Mouse (Mus musculus) cerebellum, postnatal 10 days (tissue): ENCODE measurements around the gene Rfx4.

Source experiments
- DNase-seq, 2 experiments: peaks; one replicate each; pipeline ENCODE4 v3.0.0; 2021; ENCODE audit warnings: mixed read lengths in 2 of 2

Rfx4 gene

DNA sequence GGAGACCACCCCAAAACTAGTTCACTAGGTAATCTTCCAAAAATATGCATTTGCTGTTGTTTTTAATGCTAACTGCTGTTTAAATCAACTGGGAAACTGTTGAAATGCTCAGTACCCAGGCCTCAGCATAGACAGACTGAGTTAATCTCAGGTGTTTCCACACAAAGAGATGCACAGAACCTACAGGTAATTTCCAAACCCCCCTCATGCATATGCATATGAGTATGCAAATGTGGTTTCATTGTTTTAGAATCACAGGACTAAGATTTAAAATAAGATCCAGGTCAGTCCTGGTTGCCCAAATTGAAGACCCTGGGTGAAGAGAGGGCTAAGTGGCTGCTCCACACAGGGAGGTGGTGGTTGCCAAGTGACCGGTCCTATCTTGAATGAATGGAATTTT, 157.3 kb downstream of the Rfx4 start:
- no peak for DNase-seq

GRCm38 (mm10) chr10:84915476-84915875, 159.6 kb downstream of the Rfx4 start:
- no peak for DNase-seq

DNA sequence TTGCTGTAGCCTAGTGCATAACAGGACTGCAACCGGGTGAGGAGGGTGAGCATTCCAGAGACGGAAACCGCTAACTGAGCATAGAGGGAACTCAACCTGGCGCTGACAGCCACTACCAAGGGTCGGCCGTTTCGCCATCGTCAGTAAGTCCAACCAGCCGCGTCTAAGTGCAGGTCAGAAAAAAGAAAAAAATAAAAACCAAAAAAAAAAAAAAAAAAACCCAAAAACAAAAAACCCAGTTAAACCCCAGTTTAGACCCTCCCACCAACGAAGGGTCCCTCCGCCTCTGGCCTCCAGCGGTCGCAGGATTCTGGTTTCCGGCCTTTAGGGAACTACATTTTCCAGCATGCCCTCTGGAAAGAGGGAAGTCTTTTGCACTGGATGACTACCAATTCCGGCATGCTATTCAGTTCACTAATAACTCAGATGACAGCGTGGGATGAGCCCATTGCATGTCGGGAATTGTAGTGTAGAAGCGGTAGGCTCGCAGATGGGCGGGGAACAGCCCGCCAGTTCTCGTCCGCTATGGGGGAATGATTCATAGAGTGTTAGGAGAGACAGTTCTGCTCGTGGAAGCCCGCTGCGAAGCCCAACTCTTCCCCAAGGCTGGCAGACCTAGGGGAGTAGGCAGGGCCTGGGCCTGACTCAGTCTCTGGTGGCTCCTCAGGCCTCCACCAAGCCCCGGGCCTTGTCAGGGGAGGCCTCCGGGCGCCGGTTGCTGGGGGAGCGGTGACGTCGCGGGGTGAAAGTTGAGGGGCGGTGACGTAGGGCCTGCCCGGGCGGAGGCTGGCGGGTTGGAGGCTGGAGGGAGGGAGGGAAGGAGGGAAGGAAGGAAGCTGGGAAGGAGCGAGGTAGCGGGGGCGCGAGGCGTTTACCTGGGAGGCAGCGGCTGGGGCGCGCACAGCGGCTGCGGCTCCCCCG, 161.2 kb downstream of the Rfx4 start, which contains the start of gene Ric8b:
Ric8b (plus strand) TSS at position 807 of the 921 bp plus-strand sequence.
- DNase-seq, result peak; percentile 99

GRCm38 (mm10) chr10:84917731-84918095, 161.9 kb downstream of the Rfx4 start:
- DNase-seq, result peak; percentile 83 to 84

GRCm38 (mm10) chr10:84926336-84926735, 170.5 kb downstream of the Rfx4 start:
- no peak for DNase-seq

GRCm38 (mm10) chr10:84926885-84927284, 171.0 kb downstream of the Rfx4 start:
- DNase-seq, result no peak

DNA sequence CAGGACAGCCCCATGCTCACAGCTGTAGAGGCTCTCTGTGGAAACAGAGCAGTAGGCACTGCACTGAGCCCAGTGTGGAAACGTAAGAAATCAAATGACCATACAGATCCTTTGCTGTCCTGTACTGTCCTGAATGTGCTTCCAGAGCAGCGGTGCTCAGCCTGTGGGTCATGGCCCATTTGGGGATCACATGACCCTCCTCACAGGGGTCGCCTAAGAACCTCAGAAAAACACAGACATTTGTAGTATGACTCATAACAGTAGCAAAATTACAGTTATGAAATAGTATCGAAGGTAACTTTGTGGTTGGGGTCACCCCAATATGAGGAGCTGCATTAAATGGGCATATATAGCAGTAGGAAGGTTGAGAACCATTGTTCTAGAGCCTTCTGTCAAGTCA, 172.6 kb downstream of the Rfx4 start:
- DNase-seq, result no peak

DNA sequence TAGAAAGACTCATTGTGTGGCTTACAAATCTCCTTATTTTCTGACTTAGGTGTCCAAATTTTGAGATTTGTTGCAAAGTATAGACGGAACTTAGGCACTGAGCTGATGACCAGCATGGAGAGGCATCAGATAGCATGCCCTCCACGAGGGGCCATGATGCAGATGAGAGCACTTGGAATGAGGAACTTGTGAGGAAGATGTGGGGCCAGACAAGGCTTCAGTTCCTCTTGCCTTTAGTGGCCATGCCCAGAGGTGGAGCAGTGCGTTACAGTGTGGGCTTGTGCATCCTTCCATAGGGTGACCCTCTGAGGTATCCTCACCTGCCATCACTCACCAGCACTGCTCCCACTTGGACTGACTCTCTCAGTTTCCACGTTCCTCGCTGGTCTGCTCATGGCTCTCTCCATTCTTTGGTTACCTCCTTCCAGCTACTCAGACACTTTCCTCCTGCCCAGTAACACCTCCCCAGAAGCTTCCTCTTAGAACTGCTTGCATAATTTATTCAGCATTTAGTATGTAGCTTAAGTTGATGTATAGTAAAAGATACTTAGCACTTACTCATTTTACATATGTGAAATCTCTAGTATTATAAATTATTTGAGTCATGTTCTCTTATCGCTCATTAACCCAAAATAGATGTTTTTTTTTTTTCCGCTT, 179.8 kb downstream of the Rfx4 start:
- DNase-seq, result no peak

GRCm38 (mm10) chr10:84936832-84937515, 181.1 kb downstream of the Rfx4 start:
- DNase-seq, result no peak

- no peak for DNase-seq
Measured at GRCm38 (mm10) chr10:84938094-84938820, 182.4 kb downstream of the Rfx4 start.

GRCm38 (mm10) chr10:84938886-84939285, 183.0 kb downstream of the Rfx4 start:
- DNase-seq, result no peak

DNA sequence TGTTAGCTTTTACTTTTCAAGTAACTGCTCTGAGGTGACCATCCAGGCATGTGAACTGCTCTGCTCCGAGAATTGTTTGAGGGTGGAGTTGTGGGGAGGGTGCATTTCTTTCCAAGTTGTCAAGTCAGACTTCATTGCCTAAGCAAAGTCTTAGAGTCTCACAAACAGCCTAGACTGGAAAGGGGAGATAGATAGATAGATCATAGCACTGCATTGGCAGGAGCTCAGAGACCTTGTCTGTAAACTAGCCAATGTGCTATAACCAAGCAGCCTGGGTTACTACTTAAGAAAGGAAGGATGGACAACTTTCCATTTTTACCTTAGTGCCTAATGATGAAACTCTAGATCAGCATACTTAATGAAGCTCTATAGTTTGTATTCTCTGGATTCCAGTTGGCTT, 184.5 kb downstream of the Rfx4 start:
- no peak for DNase-seq

DNA sequence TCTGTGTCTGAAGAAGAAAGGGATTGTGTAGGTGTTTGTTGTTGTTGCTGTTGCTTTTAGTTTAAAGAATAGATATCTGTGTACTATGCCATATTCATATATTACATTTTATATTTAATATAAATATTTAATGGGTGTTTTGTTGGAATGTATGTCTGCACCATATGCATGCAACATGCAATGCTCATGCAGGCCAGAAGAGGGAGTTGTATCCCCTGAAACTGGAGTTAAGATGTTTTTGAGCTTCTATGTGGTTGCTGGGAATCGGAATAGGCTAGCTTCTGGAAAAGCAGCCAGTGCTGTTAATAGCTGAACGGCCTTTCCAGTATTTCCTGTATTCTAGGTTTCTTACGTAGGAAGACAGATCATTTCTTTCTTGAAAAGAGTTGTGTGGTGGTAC, 189.8 kb downstream of the Rfx4 start:
- DNase-seq, result no peak

- no peak for DNase-seq
Measured at GRCm38 (mm10) chr10:84948970-84949683, 193.3 kb downstream of the Rfx4 start.

- no peak for DNase-seq
Measured at GRCm38 (mm10) chr10:84949684-84950010, 193.8 kb downstream of the Rfx4 start.

- no peak for DNase-seq
Measured at GRCm38 (mm10) chr10:84950384-84950783, 194.5 kb downstream of the Rfx4 start.

GRCm38 (mm10) chr10:84954236-84954635, 198.4 kb downstream of the Rfx4 start:
- no peak for DNase-seq
